Mouse (Mus musculus): ENCODE data around the gene Grin2a.

DNA sequence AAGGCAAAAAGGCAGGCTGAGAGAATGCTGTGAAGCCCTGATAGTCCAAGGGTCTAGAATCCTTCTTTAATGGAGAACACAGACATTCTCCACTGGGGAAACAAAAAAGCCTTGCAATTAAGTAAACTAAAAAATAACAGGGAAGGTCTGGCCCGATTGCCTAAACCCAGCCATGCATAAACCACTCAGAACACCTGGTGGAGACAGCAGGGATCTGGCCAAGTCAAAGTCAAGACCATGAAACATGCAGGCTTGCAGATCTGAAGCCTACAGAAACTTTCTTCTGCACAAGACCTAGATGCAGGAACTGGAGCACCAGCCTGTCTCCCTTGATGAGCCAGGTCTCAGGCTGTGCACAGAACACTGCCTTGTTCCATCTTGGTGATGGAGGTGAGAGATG is 36.0 kb downstream of the Grin2a start:
- TF ChIP-seq MYB (IDR thresholded peaks at IDR 0.05; ENCODE audit: low read depth, low read length) (no peak), TBP (IDR thresholded peaks at IDR 0.05; ENCODE audit: low read depth, low read length) (no peak), MYC (IDR thresholded peaks at IDR 0.05; ENCODE audit: low read depth, low read length) (no peak), KAT2A (conservative IDR thresholded peaks at IDR 0.05; ENCODE audit: low read depth, low read length) (no peak), GATA1 (IDR thresholded peaks at IDR 0.05; ENCODE audit: low read depth, low read length) (no peak), CTCF (IDR thresholded peaks at IDR 0.05 in 2 of 3, conservative IDR thresholded peaks at IDR 0.05 in 1 of 3; ENCODE audit: control insufficient read depth in 1 of 3, insufficient read depth in 1 of 3, low read depth in 2 of 3, low read length in 3 of 3, poor library complexity in 1 of 3, severe bottlenecking in 1 of 3) (no peak)

Data from MEL (cell line).